Mouse (Mus musculus): ENCODE results near the gene Hs6st3.

Gene Hs6st3

DNA sequence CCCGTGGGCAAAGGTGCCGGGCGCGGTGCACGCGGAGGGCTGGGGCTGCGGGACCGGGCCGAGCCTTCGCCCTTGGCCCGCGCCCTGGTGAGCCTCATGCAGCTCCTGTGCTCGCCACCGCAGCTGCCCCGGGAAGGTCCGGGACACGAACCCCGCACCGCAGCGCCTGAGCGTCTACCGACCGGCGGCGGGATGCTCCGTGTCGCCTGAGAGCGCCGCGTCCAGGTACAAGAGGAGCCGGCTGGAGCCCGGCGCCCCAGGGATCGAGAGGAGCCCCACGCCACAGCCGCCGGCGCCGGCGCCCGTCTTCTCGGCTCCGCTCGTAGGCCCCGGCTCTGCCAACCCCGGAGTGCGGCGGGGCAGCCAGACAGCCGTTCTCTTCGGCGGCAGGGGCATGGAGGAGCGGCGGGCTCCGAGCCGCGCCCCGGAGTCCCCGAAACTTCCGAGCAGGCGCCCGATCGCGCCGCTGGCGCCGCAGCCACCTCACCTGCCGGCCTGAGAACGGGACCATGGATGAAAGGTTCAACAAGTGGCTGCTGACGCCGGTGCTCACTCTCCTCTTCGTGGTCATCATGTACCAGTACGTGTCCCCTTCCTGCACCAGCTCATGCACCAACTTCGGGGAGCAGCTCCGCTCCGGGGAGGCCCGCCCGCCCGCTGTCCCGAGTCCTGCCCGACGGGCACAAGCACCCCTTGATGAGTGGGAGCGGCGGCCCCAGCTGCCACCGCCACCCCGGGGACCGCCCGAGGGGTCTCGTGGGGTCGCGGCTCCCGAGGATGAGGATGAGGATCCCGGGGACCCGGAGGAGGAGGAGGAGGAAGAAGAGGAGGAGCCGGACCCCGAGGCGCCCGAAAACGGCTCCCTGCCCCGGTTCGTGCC, at the start of gene Hs6st3:
Hs6st3 (plus strand) TSS at position 436 of the 880 bp plus-strand sequence.
- peak in 1 of 2 experiments; percentile 12 for DNase-seq (ENCODE audit: low spot score in 2 of 2)

DNA sequence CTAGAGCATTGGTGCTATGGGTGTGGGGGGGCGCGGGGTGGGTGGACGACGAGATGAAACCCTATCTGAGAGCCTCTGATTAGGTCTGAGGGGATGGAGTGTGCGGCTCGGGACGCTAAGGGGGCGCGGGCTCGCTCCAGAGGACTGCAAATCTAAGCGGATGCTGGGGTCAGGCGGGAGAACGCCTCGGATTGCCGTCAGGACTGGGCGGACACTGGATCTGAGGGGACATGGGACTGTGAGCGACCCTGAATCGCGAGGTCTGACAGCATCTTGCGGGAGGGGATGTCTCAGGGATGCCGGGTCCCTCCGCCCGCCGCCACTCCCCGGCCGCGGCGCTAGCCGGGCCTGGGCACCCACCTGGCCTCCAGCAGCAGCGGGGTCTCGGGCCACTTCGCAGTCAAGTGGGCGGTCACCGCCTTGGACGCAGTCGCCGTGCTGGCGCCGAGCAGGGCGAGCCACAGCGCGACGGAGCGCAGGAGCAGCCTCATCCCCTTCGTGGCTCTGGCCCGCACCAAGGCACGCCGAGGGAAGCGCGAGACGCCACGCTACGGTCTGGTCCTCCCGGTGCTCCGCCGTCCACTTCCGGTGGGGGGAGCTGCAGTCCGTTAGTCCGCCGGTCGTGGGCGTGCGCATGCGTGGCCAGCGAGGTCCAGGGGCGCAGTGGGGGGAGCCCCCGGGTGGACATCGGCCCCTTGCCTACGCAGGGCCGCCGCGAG, 39.1 kb upstream of the Hs6st3 start, which contains the start of gene Uggt2:
Uggt2 (minus strand) TSS at position 580 of the 719 bp plus-strand sequence.
- DNase-seq (ENCODE audit: low spot score in 2 of 2): peak; percentile 71 to 85

DNA sequence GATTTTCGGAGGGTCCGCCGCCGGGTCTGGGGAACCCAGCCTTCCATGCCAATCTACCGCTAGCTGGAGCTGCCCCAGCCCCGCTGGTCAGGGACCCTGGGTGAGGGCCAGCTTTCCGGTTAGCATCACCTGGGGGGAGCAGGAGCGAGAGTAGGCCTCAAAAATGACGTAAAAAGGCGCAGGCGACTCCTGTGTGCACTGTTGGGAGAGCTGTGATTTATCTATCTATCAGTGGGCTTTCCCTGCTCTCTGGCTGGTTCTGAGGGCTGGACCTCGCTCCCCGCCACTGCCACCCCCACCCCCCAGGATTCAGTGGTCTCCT, 38.6 kb upstream of the Hs6st3 start:
- DNase-seq (ENCODE audit: low spot score in 2 of 2): no peak

DNA sequence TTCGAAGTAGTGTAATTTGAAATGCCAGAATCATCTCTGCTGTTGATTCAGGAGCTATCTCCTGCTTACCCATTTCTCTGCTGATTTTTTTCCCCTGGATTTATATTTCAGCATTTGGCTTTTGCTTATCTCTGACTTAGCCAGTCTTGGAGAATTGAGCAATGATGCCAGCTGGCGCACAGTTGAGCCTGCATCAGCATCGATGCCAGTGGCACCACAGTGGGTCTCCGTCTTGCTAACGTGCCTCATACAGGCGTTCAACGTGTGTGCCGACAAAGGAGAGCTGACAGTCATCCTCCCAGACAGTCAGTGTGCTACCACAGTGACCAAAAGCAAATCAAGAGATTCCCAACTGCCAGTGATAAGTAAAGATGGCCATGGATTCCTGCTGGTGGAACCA, 30.6 kb upstream of the Hs6st3 start:
- no peak for DNase-seq (ENCODE audit: low spot score in 2 of 2)

DNA sequence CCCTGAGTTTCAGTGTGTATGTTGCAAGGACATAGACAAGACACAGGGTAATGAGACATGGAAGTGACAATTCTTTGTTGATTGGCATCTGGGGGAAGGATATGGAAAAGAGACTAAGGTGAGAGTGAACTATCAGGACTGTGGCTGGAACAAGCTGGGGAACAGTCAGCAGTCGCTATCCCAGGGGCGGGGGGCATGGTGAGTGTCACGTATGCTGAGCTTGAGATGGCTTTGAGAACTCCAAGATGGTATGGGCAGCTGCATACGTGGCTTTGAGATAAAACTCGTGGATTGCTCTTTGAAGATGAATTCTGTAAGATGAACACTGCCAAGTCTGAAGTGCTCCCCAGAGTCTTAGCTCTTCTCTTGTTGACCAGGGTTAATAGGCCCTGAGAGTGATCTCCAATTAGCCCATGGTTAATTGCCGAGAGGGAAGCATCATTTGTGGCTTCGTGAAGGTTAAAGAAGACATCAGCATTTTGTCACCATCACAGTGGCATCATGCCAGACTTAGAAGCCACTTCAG, 29.3 kb upstream of the Hs6st3 start:
- DNase-seq (ENCODE audit: low spot score in 2 of 2): no peak

DNA sequence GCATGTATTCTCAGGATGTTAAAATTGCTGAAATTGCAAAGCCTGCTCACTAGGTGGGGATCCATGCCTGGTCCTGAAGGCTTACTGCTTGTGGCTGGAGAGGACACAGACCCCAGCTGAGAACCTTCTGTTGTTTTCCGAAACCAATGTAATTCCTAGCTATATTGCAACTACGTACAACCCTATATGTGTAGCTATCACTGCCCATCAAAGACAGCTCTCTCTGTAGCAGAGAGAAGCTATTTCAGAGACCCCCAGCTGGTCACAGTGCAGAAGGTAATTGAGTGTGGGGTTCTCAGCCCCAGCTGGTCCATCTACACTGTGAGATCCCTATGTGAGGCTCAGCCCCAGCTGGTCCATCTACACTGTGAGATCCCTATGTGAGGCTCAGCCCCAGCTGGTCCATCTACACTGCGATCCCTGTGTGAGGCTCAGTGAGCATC, 28.3 kb upstream of the Hs6st3 start:
- no peak for DNase-seq (ENCODE audit: low spot score in 2 of 2)

DNA sequence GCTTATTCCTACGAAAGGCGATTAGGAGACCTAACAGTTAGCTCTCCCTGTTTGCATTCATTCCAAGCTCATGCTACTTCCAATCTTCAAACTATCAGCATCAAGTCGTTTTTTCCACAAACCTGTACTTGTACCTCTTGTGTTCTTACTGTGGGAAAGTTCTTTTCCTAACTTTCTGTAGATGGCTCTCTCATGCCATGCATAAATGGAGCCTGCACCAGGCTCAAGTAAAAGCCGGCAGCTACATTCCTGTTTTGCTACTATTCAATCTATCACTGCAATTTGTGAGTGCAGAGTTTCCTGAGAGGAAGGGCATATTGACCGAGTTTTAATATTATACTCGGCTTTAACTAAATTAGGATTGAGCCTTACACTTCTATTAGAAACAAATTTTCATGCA, 25.6 kb upstream of the Hs6st3 start:
- DNase-seq (ENCODE audit: low spot score in 2 of 2): no peak

DNA sequence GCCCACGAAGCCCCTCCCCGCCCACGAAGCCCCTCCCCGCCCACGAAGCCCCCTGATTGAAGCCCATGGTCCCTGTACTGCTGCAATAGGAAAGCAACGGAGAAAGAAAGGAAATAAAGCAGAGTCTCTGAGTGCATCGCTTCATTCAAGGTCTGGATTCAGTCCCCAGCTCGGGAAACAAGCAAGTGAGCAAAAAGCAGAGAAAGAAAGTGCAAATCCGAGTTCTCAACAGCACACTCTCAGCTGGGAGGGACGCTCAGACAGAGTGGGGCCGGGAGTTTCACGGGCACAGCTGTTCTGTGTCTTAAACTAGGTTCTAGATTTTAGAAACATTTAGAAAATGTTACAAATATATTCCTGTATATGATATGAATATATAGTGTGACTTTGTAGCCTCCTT, 14.6 kb upstream of the Hs6st3 start:
- no peak for DNase-seq (ENCODE audit: low spot score in 2 of 2)

DNA sequence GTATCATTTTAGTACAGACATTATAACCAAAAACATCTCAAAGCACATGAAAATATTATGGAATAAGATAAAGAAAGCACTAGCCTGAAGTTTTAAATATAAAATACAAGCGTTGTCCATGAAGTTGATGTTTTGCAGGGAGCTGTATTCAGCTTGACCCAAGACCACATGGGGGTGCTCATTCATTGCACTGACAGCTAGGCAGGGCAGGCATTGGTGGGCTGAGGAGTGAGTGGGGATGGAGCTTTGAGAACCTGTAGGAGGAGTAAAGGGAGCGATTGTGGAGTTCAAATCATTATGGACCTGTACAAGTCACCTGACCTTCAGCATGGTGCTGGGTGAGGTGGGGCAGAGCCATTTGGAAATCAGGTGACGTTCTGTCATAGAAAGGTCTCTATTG, 14.1 kb upstream of the Hs6st3 start:
- peak in 1 of 2 experiments; percentile 21 for DNase-seq (ENCODE audit: low spot score in 2 of 2)

DNA sequence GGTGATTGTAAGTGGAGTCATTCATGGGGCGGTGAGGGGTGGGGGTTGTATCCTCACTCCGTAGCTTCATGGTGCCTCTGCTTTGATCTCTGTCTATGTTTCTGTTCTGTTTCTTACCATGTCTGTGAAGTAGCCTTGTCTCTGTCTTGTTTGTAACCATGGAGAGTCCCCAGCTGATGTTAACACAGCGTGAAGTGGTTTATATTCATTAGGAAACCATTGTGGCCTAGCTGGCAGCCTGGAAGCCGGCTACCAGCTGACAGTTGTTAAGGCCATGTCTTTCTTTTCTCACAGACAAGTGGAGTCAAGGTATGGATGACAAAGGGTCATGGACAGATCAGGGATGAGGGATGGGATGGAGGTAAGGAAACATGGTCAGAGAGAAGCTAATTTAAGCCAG, 12.3 kb upstream of the Hs6st3 start:
- DNase-seq (ENCODE audit: low spot score in 2 of 2): no peak

DNA sequence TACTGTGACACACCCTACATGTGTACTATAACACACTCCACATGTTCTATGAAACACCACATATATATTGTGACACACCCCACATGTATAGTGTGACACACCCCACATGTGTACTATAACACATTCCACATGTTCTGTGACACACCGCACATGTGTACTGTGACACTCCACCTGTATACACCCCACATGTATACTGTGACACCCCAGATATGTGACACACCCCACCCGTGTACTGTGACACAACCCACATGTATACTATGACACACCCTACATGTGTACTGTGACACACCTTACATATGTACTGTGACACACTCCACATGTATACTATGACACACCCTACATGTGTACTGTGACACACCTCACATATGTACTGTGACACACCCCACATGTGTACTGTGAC, 10.8 kb upstream of the Hs6st3 start:
- DNase-seq (ENCODE audit: low spot score in 2 of 2): no peak

DNA sequence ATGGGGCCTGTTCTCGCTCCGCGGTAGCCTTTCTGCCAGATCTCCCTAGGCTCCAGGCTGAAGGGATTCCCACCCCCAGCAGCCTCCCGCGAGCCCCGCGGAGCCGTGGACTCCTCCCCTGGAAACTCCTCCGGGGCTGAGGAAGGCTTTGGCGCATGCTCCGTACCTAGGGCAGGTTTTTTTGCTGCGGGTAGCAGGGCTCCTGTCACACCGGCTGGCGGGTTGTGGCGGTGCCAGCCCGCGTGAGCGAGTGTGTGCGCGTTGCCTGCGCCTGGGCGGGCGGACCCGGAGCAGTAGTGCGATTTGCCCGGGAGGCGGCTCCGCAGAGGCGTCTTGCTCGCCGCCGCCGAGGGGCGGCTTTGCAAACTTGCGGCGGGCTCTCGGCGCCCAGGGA, 632 bp upstream of the Hs6st3 start:
- peak; percentile 78 for DNase-seq (ENCODE audit: low spot score in 2 of 2)

DNA sequence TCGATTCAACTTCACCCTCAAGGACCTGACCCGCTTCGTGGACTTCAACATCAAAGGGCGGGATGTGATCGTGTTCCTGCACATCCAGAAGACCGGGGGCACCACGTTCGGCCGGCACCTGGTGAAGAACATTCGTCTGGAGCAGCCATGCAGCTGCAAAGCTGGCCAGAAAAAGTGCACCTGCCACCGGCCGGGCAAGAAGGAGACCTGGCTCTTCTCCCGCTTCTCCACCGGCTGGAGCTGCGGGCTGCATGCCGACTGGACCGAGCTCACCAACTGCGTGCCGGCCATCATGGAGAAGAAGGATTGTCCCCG, 602 bp downstream of the Hs6st3 start:
- no peak for DNase-seq (ENCODE audit: low spot score in 2 of 2)

DNA sequence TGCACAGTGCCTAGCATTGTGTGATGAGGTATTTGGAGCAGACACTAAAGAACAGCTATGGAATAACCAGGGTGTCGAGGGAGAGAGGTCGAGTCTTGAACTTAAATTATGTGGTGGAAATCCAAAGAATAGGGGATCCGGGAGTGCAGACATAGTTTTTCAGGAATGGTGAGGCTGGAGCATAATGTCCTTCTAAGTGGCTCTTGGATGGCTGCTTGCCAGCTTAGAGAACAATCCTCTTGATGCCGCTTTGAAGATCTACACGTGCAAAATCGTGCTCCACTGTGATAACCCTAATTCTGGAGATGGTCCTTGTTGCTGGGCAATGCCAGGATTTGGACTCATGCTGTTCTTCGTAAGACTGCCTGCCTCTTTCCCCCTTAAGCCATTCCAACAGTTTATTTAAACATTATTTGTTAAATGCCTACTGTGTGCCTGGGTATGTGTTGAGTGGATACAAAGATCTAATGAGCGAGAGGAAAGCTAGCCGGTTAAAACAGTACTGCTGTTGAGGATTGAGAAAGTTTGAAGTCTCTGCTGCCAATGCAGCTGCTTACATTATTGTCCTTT, 1.3 kb downstream of the Hs6st3 start:
- no peak for DNase-seq (ENCODE audit: low spot score in 2 of 2)

DNA sequence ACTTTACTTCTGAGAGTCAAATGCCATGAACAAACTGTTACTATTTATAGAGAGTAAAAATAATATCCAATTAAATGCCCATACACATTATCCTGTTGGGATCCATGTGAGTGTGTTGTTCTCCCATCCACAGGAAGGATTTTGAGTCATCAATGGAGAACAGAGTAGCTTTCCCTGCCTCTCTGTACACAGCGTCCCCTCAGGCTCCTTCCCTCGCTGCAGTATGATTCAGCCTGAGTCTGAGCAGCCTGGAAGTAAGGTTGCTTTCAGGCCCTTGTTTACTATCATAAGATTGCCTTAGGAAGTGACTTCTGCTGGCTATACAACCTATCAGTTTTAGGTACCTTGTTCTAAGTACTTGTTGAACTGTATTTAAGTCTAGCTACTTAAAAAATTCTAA, 14.9 kb downstream of the Hs6st3 start:
- DNase-seq (ENCODE audit: low spot score in 2 of 2): no peak

DNA sequence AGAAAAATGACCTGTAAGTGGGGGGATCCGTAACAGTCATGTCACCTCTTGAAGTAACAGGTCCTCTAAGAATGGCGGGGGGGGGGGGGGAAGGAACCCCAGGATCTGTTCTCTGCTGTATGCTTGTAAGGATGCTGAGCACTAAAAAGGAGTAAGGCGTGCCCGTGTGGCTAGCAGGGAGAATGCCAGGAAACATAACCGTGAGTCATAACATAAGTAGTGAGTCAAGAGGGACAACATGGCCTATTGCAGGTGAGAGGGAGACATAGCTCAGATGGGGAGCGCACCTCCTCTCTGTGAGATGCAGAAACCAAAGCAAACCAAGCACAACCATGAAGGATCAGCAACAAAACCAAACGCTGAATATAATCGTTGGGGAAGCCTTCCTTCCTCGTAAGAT, 55.8 kb downstream of the Hs6st3 start:
- no peak for DNase-seq (ENCODE audit: low spot score in 2 of 2)

DNA sequence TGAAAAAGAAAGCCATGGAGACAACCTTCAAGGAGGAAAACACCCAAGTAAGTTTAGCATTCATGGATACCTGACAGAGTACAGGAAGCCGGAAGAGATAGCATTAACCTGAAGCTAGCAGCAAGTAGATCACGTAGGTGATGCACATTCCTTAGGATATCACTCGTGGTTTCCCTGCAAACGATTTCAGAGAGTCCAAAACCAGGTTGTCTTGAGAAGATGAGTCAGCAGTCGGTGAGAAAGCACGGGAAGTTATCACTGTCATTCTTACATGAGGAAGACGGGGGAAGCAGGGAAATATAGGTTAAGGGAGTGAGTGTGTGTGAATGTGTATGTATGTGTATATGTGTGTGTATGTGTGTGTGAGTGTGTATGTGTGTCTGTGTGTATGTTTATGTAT, 65.4 kb downstream of the Hs6st3 start:
- DNase-seq (ENCODE audit: low spot score in 2 of 2): no peak

DNA sequence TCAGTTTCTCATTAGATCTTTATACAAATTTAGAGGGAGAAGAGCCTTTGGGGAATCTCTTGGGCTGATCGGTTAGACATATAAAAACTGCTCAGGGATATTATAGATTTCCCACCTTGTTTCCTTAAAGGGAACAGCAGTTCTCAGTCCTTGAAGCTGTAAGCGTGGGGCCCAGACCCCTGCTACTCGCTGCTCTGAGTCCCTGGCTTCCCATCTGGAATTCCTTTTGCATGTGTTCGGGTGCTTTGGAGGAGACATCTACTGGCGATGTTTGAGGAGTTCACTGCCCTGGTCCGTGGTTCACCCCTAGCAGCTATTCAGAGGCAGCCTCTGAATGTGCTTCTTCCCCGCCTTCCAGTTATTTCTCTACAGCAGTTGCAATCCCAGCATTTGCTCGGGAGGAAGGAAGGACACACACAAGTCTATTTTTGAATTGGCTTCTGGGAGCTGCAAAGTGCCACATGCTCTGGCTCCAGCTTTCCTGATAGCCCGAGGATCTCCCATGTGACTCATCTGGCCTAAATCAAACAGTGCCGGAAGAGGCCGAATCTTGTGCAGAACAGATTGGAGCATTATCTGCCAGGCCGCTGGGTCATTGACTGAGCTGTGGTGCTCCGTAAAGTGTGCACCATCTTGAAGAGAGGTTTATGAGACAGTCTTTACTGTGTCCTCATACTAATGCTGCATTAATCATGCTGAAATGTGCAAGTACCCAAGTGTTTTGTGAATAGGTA, 77.6 kb downstream of the Hs6st3 start:
- DNase-seq (ENCODE audit: low spot score in 2 of 2): no peak

DNA sequence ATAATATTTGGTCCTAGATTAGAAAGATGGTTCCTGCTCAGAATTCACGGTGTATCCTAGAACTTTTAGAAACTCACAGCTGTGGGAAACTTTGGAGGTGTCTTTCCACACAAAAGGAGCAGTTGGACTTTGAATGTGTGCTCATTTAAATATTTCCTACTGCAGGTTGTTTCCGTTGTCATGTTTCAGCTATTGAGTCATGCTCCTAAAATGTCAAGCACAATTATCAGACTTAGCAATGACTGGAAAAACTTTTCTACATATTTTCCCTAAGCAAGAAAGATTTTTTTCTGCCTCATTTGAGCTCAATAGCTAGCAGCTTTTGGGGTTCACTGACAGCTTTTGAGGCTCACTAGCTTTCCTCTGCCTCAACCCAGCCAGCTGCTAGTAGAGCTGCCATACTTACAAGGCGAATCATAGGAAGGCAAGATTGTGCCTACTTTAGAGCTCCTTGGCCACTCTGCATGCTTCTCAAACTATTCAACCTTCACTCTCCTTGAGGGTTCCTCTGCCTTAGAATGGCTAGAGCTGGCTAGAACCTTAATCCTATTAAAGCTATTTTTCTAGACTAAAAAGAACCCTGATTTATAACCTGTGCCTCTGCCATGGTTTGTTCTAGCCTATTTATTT, 89.7 kb downstream of the Hs6st3 start:
- DNase-seq (ENCODE audit: low spot score in 2 of 2): no peak

DNA sequence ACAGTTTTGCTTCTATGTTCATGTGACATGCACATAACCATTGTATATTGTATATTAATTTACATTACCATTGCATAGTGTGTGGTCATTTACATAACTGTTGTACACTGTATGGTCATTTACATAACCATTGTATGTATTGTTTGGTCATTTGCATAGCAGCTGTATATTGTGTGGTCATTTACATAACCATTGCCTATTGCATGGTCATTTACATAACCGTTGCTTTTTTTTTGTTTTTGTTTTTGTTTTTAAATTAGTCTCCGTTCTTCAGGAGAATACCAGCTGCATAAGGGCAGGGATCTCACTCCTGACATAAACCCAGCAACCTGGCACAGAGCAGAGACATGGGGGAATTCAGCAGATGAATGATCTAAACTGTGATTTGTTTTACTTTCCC, 95.5 kb downstream of the Hs6st3 start:
- no peak for DNase-seq (ENCODE audit: low spot score in 2 of 2)

DNA sequence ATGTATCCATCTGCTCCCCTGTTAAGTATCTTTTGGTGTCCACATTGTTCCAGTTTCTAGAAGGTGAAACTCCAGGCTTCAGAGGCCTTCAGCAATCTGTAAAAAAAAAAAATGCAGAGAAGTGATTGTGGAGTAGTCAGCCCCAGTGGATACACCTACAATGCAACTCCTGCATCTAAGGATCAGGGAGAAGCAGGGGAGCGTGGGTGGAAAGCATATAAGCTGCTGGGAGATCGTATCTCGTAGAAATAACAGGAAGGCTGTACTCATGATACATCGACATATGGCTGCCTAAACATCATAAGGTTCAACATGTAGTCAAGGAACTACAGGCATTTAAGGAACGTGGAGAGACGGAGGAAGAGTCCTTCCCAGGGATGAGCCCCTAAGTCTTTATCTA, 109.0 kb downstream of the Hs6st3 start:
- no peak for DNase-seq (ENCODE audit: low spot score in 2 of 2)
